Mouse (Mus musculus) liver, postnatal 0 days (tissue): Measurements from ENCODE around the gene Clstn1.

Source experiments
- CTCF ChIP-seq: sonication (generic); IDR thresholded peaks from 2 replicates; pipeline ENCODE4 v1.5.1; 2016; ENCODE audit warnings: antibody characterized with exemption, low read depth
- EP300 ChIP-seq: IDR thresholded peaks from 2 replicates; pipeline ENCODE4 v1.6.1; 2016; ENCODE audit warnings: antibody characterized with exemption, low read depth, mild to moderate bottlenecking

DNA sequence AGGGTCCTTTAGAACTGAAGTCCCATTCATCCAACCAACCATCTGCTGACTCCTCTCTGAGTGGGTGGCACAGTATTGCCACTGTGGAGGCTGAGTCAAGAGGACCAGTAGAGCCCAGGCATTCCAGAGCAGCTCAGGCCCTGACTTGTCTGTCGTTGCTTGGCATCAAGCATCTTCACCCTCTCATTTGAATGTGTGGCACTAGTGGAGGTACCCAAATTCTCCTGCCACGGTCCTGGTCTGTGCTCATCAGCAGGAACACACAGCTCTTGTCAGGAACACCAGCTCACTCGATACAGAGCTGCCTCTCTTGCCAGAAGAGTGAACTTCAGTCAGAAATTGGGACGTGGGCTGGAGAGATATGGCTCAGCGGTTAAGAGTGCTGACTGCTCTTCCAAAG is 37.4 kb downstream of the Clstn1 start:
- TF ChIP-seq CTCF (no peak), EP300 (no peak)
